Mouse (Mus musculus) liver, embryonic 16.5 days (tissue): ENCODE measurements around the gene Nipa2. TPM values are rescaled to one million over a fixed set of nuclear protein-coding genes. Genes with fewer than 3 reads are reported as not detected.

Experiments used
- ATAC-seq: fragments of 200-750 bp; cut with Nextera tagmentation; 2 replicates; pipeline ENCODE4 v1.8.0; 2017; ENCODE audit warnings: low read depth, mild to moderate bottlenecking, moderate number of reproducible peaks, moderate library complexity
- H3K27ac ChIP-seq: fragments of 300-500 bp; sonication (generic); 2 replicates; pipeline ENCODE4 v1.5.1; 2014; ENCODE audit warnings: mild to moderate bottlenecking, low read length
- H3K27me3 ChIP-seq: fragments of 300-500 bp; sonication (generic); 2 replicates; pipeline ENCODE4 v1.6.1; 2014; ENCODE audit warnings: low read depth, low read length, mixed read lengths; ENCODE audit not compliant: control insufficient read depth, insufficient read depth
- H3K36me3 ChIP-seq: fragments of 300-500 bp; sonication (generic); 2 replicates; pipeline ENCODE4 v1.6.1; 2014; ENCODE audit warnings: mild to moderate bottlenecking; ENCODE audit not compliant: control insufficient read depth, insufficient read depth
- H3K4me1 ChIP-seq: fragments of 300-500 bp; sonication (generic); 2 replicates; pipeline ENCODE4 v1.6.1; 2014; ENCODE audit warnings: low read depth, low read length, mixed read lengths; ENCODE audit not compliant: control insufficient read depth
- H3K4me2 ChIP-seq: fragments of 300-500 bp; sonication (generic); 2 replicates; pipeline ENCODE4 v1.6.1; 2014; ENCODE audit warnings: low read depth, low read length, mixed read lengths
- H3K4me3 ChIP-seq: fragments of 300-500 bp; sonication (generic); 2 replicates; pipeline ENCODE4 v1.5.1; 2014; ENCODE audit warnings: low read depth, mild to moderate bottlenecking, low read length
- H3K9ac ChIP-seq: fragments of 300-500 bp; sonication (generic); 2 replicates; pipeline ENCODE4 v1.6.1; 2014; ENCODE audit warnings: low read depth, low read length
- H3K9me3 ChIP-seq: fragments of 300-500 bp; sonication (generic); replicated peaks from 2 replicates; pipeline ENCODE4 v1.6.1; 2016; ENCODE audit warnings: low read length; ENCODE audit not compliant: control insufficient read depth
- WGBS: fragments of 180-500 bp; shearing (Covaris S2); extraction: QIAGEN DNeasy Blood & Tissue Kit; methylation state at CpG from one replicate; pipeline ENCODE4 v1.1.7; 2014; ENCODE audit not compliant: insufficient replicate concordance; 5-methylcytosine and 5-hydroxymethylcytosine counted together
- polyA plus RNA-seq: library from polyadenylated mRNA; unstranded; fragments of >200 nt; fragmentation: Nextera tagmentation; extraction: Ambion mirVana; gene quantifications from 2 replicates; pipeline ENCODE4 v1.2.1, GENCODE M21; 2015

The Nipa2 gene
- polyA plus RNA-seq, 1 experiment from 2014 or later: 20.5 TPM

DNA sequence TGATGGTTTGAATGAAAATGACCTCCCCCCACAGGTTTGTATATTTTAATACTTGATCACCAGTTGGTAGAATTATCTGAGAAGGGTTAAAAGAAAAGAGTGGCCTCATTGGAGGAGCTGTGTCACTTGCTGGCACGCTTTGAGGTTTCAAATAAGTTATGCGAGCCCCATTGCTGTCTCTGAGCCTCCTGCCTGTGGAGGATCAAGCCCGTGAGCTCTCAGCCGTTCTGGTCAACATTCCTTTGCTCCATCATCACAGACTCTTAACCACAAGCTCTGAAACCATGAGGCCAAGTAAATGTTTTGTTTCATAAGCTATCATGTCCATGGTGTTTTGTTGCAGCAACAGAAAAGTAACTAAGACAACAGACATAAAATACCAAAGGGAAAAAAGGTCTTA is 22.5 kb upstream of the Nipa2 start:
- Histone ChIP-seq H3K9ac (no peak overlapping the region), H3K4me2 (no peak overlapping the region), H3K27me3 (no peaks in the 10 kb centered on the region), H3K9me3 (no peaks in the 10 kb centered on the region), H3K4me3 (no peak overlapping the region), H3K4me1 (peaks cover 27% of the 10 kb centered on the region), H3K27ac (no peak overlapping the region), H3K36me3 (peaks cover under 1% of the 10 kb centered on the region; the same call in 1 of the 2 replicates)
- ATAC-seq: no peak
- WGBS: 83% methylated on average over 4 of the region's 4 CpGs

DNA sequence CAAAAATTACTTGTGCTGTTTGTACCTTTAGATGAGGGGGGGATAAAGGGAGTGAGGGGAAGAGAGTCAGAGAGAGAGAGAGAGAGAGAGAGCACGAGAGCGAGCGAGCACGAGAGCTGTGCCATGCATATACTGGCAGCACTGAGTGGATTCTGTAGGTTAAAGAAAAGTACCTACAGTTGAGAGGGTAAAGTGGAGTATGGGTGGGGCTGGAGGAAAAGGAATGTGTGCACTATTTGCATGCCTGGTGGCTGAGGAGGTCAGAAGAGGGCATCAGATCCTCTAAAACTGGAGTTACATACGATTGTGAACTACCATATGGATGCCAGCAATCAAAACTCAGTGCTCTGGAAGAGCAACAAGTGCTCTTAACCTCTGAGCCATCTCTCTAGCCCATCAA is 20.8 kb upstream of the Nipa2 start:
- 93% methylated on average over 5 of the region's 5 CpGs for WGBS
- no peaks in the 10 kb centered on the region for H3K27me3 ChIP-seq
- H3K4me3 ChIP-seq: no peak overlapping the region
- H3K27ac ChIP-seq: no peak overlapping the region
- no peak for ATAC-seq
- peaks cover 27% of the 10 kb centered on the region for H3K4me1 ChIP-seq
- H3K9me3 ChIP-seq: no peaks in the 10 kb centered on the region
- no peak overlapping the region for H3K4me2 ChIP-seq
- no peak overlapping the region for H3K9ac ChIP-seq
- H3K36me3 ChIP-seq: peaks cover 11% of the 10 kb centered on the region

DNA sequence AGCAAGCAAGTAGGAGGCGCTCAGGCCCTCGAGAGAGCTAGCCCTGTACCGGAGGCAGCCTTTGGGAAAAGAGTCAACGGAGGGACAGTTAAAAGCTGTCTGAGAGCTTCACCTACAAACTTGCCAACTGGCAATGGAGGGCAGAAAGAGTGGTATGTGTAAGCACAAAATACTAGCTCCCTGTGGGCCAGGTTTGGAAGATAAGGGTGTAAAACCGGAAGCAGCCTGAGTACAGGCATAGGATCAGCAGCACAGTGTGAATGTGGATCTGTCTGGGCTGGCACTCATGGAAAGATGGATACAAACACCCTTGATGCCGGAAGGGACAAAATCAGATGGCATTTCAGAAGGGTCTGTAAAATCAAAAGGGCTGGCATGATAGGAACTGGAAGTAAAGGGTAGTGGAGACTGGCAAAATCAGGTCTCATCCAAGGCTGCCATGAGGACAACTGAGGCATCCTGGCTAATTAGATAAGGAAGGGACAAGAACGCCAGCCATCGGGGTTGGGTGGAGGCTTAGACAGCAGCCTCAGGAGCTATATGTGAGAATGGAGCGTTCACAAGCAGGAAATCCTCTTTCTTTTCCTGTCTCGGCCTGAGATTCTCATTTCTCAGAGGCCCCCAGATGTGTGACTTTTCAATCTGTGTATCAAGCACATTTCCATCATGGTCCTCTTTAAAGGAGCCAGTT is 19.9 kb upstream of the Nipa2 start:
- H3K4me2 ChIP-seq: peak overlapping the region; percentile 31

DNA sequence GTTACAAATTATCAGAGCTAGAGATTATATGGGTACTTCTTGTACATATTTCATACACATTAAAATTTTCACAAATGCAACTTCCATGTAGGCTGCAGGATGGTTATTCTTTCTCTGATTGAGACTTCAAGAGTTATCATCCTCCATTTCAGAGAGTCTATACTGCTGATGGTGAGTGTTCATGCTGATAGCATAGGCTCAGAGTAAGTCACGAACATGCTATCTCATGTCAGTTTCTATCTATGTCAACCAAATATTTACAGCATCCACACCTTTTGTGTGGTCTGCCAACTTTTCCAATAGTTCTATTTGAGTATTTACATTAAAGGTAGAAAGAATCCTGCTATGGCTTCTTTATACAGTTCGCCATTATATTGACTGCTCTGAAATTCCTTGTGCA is 19.2 kb upstream of the Nipa2 start:
- WGBS: 58% methylated on average over 2 of the region's 2 CpGs
- Histone ChIP-seq H3K27me3 (no peaks in the 10 kb centered on the region), H3K36me3 (peaks cover 11% of the 10 kb centered on the region), H3K9me3 (no peaks in the 10 kb centered on the region), H3K4me1 (peaks cover 27% of the 10 kb centered on the region), H3K27ac (peak overlapping the region; percentile 87), H3K4me2 (peak overlapping the region; percentile 31; the same call in 1 of the 2 replicates), H3K4me3 (no peak overlapping the region), H3K9ac (no peak overlapping the region)
- ATAC-seq: peak; percentile 85

More for the DNA sequence above, 19.9 kb upstream of the Nipa2 start:
- Histone ChIP-seq H3K4me1 (peaks cover 27% of the 10 kb centered on the region), H3K9ac (peak overlapping the region; percentile 14; the same call in 1 of the 2 replicates), H3K4me3 (no peak overlapping the region), H3K27me3 (no peaks in the 10 kb centered on the region), H3K27ac (peak overlapping the region; percentile 87), H3K9me3 (no peaks in the 10 kb centered on the region), H3K36me3 (peaks cover 11% of the 10 kb centered on the region)
- ATAC-seq: peak; percentile 79
- 57% methylated on average over 10 of the region's 10 CpGs for WGBS

DNA sequence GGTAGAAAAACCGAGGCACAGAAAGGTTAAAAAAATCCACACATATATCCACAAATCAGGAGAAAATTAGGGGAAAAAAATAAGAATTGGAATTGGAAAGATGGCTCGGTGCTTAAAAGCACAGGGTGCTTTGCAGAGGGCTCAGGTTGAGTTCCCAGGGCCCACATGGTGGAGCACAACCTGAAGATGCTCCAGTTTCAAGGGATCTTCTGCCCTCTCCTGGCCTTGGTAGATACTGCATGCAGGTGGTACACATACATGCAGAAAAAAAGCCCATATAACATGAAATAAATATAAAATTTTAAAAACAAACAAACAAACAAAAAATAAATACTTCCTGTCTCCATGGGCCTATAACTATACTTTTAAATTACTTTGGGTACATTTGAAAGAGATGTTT is 12.2 kb upstream of the Nipa2 start:
- no peak for ATAC-seq

DNA sequence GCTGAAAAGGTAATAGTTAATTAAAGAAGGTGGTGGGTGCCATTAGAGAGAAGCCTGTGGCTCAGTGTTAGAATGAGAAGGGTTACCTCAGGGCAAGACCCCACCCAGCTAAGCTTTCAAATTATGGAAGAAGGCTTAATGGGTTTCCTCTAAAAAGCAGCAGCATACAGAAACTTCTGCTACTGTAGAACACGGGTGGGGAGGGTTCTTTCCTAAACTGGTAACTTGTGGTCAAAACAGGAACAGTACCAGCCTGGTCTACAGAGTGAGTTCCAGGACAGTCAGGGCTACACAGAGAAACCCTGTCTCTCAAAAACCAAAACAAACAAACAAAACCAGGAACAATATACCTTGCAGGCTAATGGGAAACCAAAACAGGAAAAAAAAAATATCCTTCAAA is 7.1 kb upstream of the Nipa2 start:
- no peak for ATAC-seq
- Histone ChIP-seq H3K4me1 (peaks cover 18% of the 10 kb centered on the region), H3K4me2 (0 out of 2 replicates have a peak overlapping the region, but pooled peaks have one; percentile 69), H3K9me3 (peaks cover 3% of the 10 kb centered on the region; the same call in 1 of the 2 replicates), H3K36me3 (peaks cover 5% of the 10 kb centered on the region), H3K27me3 (no peaks in the 10 kb centered on the region), H3K27ac (peak overlapping the region; percentile 6; the same call in 1 of the 2 replicates), H3K9ac (no peak overlapping the region), H3K4me3 (no peak overlapping the region)
- WGBS: 21% methylated on average over 1 of the region's 1 CpGs

More for the DNA sequence above, 12.2 kb upstream of the Nipa2 start:
- no peak overlapping the region for H3K4me2 ChIP-seq
- no peak overlapping the region for H3K9ac ChIP-seq
- peaks cover under 1% of the 10 kb centered on the region; the same call in 1 of the 2 replicates for H3K4me1 ChIP-seq
- 83% methylated on average over 2 of the region's 2 CpGs for WGBS
- H3K9me3 ChIP-seq: peaks cover 3% of the 10 kb centered on the region; the same call in 1 of the 2 replicates
- no peak overlapping the region for H3K27ac ChIP-seq
- no peak overlapping the region for H3K4me3 ChIP-seq
- peaks cover 18% of the 10 kb centered on the region for H3K36me3 ChIP-seq
- no peaks in the 10 kb centered on the region for H3K27me3 ChIP-seq

DNA sequence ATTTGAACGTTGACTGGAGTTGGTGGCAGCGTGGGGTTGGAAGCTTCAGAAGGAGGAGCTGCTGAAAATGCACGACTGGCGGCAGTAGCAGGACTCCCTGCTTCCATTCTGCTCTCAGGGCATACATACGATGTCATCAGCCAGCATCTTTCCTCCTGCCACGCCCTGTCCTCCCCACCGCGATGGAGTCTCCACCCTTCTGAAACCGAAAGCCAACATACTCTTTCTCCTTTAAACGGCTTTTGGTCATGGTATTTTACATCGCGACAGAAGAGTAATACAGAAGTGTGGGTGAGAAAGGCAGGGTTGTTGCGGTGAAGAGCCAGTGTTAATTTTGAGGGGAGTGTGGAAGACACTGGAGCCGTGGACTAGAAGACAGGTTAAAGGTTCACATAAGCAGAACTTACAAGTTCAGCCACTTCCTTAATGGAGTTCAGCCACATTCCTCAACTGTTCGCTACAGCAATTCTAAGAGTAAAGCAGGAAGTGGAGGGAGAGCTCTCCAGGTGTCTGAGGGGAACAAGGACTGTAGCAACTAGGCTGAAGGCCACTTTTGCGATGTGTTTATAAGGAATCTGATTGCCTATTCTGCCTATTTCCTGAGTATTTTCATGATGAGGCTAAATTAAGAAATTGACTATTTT is 6.1 kb upstream of the Nipa2 start:
- WGBS: 10% methylated on average over 16 of the region's 16 CpGs

DNA sequence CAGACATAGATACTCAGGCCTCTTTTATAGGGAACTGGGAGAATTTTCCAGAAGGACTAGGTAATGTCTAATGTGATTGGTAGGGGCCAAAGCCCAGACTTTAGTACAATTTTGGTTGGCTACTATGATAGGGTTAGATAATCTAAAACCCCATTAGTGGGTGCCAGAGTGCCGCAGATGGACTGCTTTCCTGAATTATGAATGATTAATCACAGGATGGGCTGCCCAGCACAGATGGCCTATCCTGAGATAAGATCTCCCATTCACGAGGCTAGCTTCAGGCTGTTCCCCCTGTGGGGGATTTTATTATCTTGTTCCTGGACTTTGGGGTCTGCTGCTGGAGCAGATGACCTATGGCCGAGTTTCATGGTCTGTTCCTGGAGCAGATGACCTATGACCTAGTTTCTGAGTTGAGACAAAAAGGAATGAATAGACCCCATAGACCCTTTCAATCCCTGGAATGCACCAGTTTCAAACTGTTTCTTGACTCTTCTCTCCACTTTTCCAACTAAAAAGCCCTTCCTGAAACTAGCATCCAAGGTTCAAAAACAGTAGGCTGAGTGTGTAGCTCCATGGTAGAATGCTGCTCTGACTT is 4.7 kb upstream of the Nipa2 start:
- no peak for ATAC-seq
- H3K4me1 ChIP-seq: peaks cover 25% of the 10 kb centered on the region
- WGBS: 44% methylated on average over 3 of the region's 3 CpGs

More for the DNA sequence above, 6.1 kb upstream of the Nipa2 start:
- Histone ChIP-seq H3K4me1 (peaks cover 18% of the 10 kb centered on the region), H3K36me3 (no peaks in the 10 kb centered on the region), H3K4me2 (peak overlapping the region; percentile 69), H3K9ac (peak overlapping the region; percentile 65), H3K4me3 (peak overlapping the region; percentile 60), H3K27me3 (no peaks in the 10 kb centered on the region), H3K27ac (peak overlapping the region; percentile 68), H3K9me3 (no peaks in the 10 kb centered on the region)
- peak; percentile 94 for ATAC-seq

More for the DNA sequence above, 4.7 kb upstream of the Nipa2 start:
- no peak overlapping the region for H3K4me3 ChIP-seq
- no peak overlapping the region for H3K4me2 ChIP-seq
- no peak overlapping the region for H3K27ac ChIP-seq
- H3K9me3 ChIP-seq: no peaks in the 10 kb centered on the region
- no peaks in the 10 kb centered on the region for H3K36me3 ChIP-seq
- H3K9ac ChIP-seq: no peak overlapping the region
- no peaks in the 10 kb centered on the region for H3K27me3 ChIP-seq
